ENCODE assay signal across 26 mouse cellular contexts in genomic region chr11:61975783-61976182, GRCm38 (mm10). TPM values are rescaled to one million over a fixed set of nuclear protein-coding genes. Genes with fewer than 3 reads are reported as not detected.
DNase-seq lines count a peak whose midpoint lies in the region; ATAC-seq lines count a peak whose summit lies in the region.
"Had no signal": no experiment of that assay in that cellular context is flagged by ENCODE, and none has a peak within 500 bp of the region (broad histone marks: within the 10 kb centered on the region; RNA-seq: fewer than 3 reads in every experiment).

No protein-coding gene starts in this region.

- peak; percentile 81 for ATAC-seq in erythroblast, adult 5-6 weeks (replicated peaks; ENCODE audit: low FRiP score, poor library complexity, severe bottlenecking)
- ATAC-seq in liver, embryonic 15.5 days (ENCODE audit: insufficient read depth): peak; percentile 97
- no peak for ATAC-seq in heart, embryonic 11.5 days (replicated peaks; ENCODE audit: insufficient number of reproducible peaks, low FRiP score, low TSS enrichment)
- ATAC-seq: forebrain, embryonic 13.5 days; hindbrain, embryonic 16.5 days; midbrain, embryonic 13.5 days had no signal

- H3K4me2 ChIP-seq in liver, embryonic 15.5 days: peak overlapping the region; percentile 50
- H3K4me2 ChIP-seq in heart, embryonic 11.5 days: no peak overlapping the region
- H3K4me2 ChIP-seq: embryonic facial prominence, embryonic 13.5 days; forebrain, embryonic 13.5 days; heart, embryonic 12.5 days; midbrain, embryonic 13.5 days; neural tube, embryonic 13.5 days had no signal

- WGBS in liver, embryonic 15.5 days (ENCODE audit: insufficient replicate concordance): 73% methylated on average over 1 of the region's 1 CpGs
- WGBS in heart, embryonic 11.5 days (ENCODE audit: insufficient replicate concordance): 72% methylated on average over 1 of the region's 1 CpGs

- H3K4me1 ChIP-seq in liver, embryonic 15.5 days (replicated peaks): peaks cover 56% of the 10 kb centered on the region
- H3K4me1 ChIP-seq in heart, embryonic 11.5 days (ENCODE audit: control insufficient read depth, insufficient read depth, low read length): 0 out of 2 replicates have a peak, but pooled peaks cover 2% of the 10 kb centered on the region
- H3K4me1 ChIP-seq: forebrain, embryonic 13.5 days had no signal

- peak; percentile 73 for DNase-seq in liver
- peak; percentile 30 to 53 for DNase-seq in spleen, postnatal 36 days (ENCODE audit: low spot score in 2 of 2)
- no peak for DNase-seq in heart, postnatal 10 days
- no peak for DNase-seq in adrenal gland, postnatal 10 days
- DNase-seq in layer of hippocampus, postnatal 25 days (ENCODE audit: extremely low spot score in 1 of 2, low spot score in 1 of 2): no peak
- DNase-seq: adrenal gland, postnatal 25 days; B cell, adult 2 months; cerebellum, adult 18-20 months; cerebellum, postnatal 10 days; gastrocnemius, postnatal 14 days; heart, adult 18-20 months; kidney, adult 9 months; kidney, postnatal 14 days; layer of hippocampus, adult 9-11 months; lung, postnatal 36 days; thymus, postnatal 4 days had no signal

- H3K36me3 ChIP-seq in liver, embryonic 15.5 days (replicated peaks): peaks cover 18% of the 10 kb centered on the region
- H3K36me3 ChIP-seq in heart, embryonic 11.5 days (ENCODE audit: control insufficient read depth, insufficient read depth, low read length): no peaks in the 10 kb centered on the region
- H3K36me3 ChIP-seq: embryonic facial prominence, embryonic 13.5 days; heart, embryonic 12.5 days; midbrain, embryonic 13.5 days; neural tube, embryonic 13.5 days had no signal

- intact Hi-C loops in heart, postnatal 10 days (cut with DNase I): no loop called here

- H3K27me3 ChIP-seq in liver, embryonic 15.5 days: no peaks in the 10 kb centered on the region
- no peaks in the 10 kb centered on the region for H3K27me3 ChIP-seq in heart, embryonic 11.5 days (ENCODE audit: control insufficient read depth, insufficient read depth, low read length)
- H3K27me3 ChIP-seq: embryonic facial prominence, embryonic 13.5 days; forebrain, embryonic 13.5 days; midbrain, embryonic 13.5 days; neural tube, embryonic 13.5 days had no signal

- peak overlapping the region; percentile 80 for H3K27ac ChIP-seq in liver, embryonic 15.5 days (replicated peaks)
- H3K27ac ChIP-seq in heart, embryonic 11.5 days (ENCODE audit: low read depth, low read length): no peak overlapping the region
- H3K27ac ChIP-seq: embryonic facial prominence, embryonic 13.5 days; forebrain, embryonic 13.5 days; midbrain, embryonic 13.5 days; neural tube, embryonic 13.5 days had no signal

- H3K9me3 ChIP-seq in liver, embryonic 15.5 days (replicated peaks): 0 out of 2 replicates have a peak, but pooled peaks cover under 1% of the 10 kb centered on the region
- no peaks in the 10 kb centered on the region for H3K9me3 ChIP-seq in heart, embryonic 11.5 days (replicated peaks; ENCODE audit: control insufficient read depth, low read length)
- H3K9me3 ChIP-seq: embryonic facial prominence, embryonic 13.5 days; forebrain, embryonic 13.5 days; heart, embryonic 12.5 days; midbrain, embryonic 13.5 days; neural tube, embryonic 13.5 days had no signal

- H3K4me3 ChIP-seq in liver, embryonic 15.5 days (replicated peaks): peak overlapping the region; percentile 23
- no peak overlapping the region for H3K4me3 ChIP-seq in heart, embryonic 11.5 days (ENCODE audit: low read depth, low read length)
- H3K4me3 ChIP-seq: embryonic facial prominence, embryonic 13.5 days; forebrain, embryonic 13.5 days; heart, embryonic 12.5 days; megakaryocyte, embryonic 14.5 days; midbrain, embryonic 13.5 days; neural tube, embryonic 13.5 days had no signal

- H3K9ac ChIP-seq in liver, embryonic 15.5 days: peak overlapping the region; percentile 11; the same call in 1 of the 2 replicates
- H3K9ac ChIP-seq in heart, embryonic 11.5 days (ENCODE audit: low read depth, low read length): no peak overlapping the region
- H3K9ac ChIP-seq: embryonic facial prominence, embryonic 13.5 days; forebrain, embryonic 13.5 days; heart, embryonic 12.5 days; midbrain, embryonic 13.5 days; neural tube, embryonic 13.5 days had no signal

RNA-seq across cellular contexts. Expression of gene Specc1, which starts 19.2 kb away (rescaled TPM):
- total RNA-seq in erythroblast, adult 5-6 weeks (2015; ENCODE audit: low replicate concordance): 950 and 990 TPM in 2 replicates
- 2,020 and 2,075 TPM in 2 replicates for total RNA-seq in erythroblast, adult 5-6 weeks (2017; ENCODE audit: low replicate concordance)
- 54.4 and 57.0 TPM in 2 replicates for polyA plus RNA-seq in liver, embryonic 15.5 days (2015; fragmentation: Nextera tagmentation; extraction: Ambion mirVana)
- 10 to 100 TPM; 10.5 to 15.9 TPM for total RNA-seq in heart, postnatal 10 days (2021)
- total RNA-seq in adrenal gland, postnatal 10 days (2021): 10 to 100 TPM in 1 of 2 experiments, 1 to 10 TPM in 1; 9.7 to 12.4 TPM
- 11.3 and 17.1 TPM in 2 replicates for polyA plus RNA-seq in heart, embryonic 11.5 days (2014; fragmentation: Nextera tagmentation; extraction: Ambion mirVana)
- 10 to 100 TPM; 83.0 to 89.6 TPM for total RNA-seq in layer of hippocampus, postnatal 25 days (2021)

RNA-seq across cellular contexts. Expression of gene Akap10, which starts 45.7 kb away (rescaled TPM):
- 20.4 and 22.8 TPM in 2 replicates for total RNA-seq in erythroblast, adult 5-6 weeks (2015; ENCODE audit: low replicate concordance)
- 18.3 and 20.4 TPM in 2 replicates for total RNA-seq in erythroblast, adult 5-6 weeks (2017; ENCODE audit: low replicate concordance)
- polyA plus RNA-seq in liver, embryonic 15.5 days (2015; fragmentation: Nextera tagmentation; extraction: Ambion mirVana): 7.9 and 8.0 TPM in 2 replicates
- total RNA-seq in heart, postnatal 10 days (2021): 10 to 100 TPM; 17.2 to 19.8 TPM
- 10 to 100 TPM; 22.2 to 26.8 TPM for total RNA-seq in adrenal gland, postnatal 10 days (2021)
- polyA plus RNA-seq in heart, embryonic 11.5 days (2014; fragmentation: Nextera tagmentation; extraction: Ambion mirVana): 17.3 and 19.0 TPM in 2 replicates
- 10 to 100 TPM; 30.9 to 36.5 TPM for total RNA-seq in layer of hippocampus, postnatal 25 days (2021)

Comparison
In these comparisons a context has a peak if more than half of its experiments do, and no peak if none do; other contexts are left out.
1. DNase-seq: peak in liver (single experiment) and spleen, postnatal 36 days (2 of 2); none in heart, postnatal 10 days (0 of 2), adrenal gland, postnatal 10 days (single experiment) and layer of hippocampus, postnatal 25 days (0 of 2).
2. RNA of gene Specc1, which starts 19.2 kb away (total RNA-seq): 950 to 2,075 TPM in erythroblast, adult 5-6 weeks; 83.0 to 89.6 TPM in layer of hippocampus, postnatal 25 days, 10.5 to 15.9 TPM in heart, postnatal 10 days and 9.7 to 12.4 TPM in adrenal gland, postnatal 10 days; every median in the first group is over 10 times any median in the second.